Mouse (Mus musculus) stomach, embryonic 15.5 days (tissue): ENCODE results near the gene Srsf7. TPM values are rescaled to one million over a fixed set of nuclear protein-coding genes. Genes with fewer than 3 reads are reported as not detected.
"Not testable (repeated sequence)": the region's sequence is repeated elsewhere in the genome, so short reads cannot be mapped to it uniquely, and the experiment has no call there.

ENCODE experiments used
- ATAC-seq: fragments of 200-750 bp; cut with Nextera tagmentation; 2 replicates; pipeline ENCODE4 v1.8.0; 2017; ENCODE audit warnings: low read depth, moderate number of reproducible peaks, moderate TSS enrichment; ENCODE audit not compliant: insufficient read depth, low FRiP score
- H3K27ac ChIP-seq: fragments of 300-500 bp; sonication (generic); 2 replicates; pipeline ENCODE4 v1.5.1; 2015; ENCODE audit warnings: mild to moderate bottlenecking, inconsistent platforms
- H3K27me3 ChIP-seq: fragments of 300-500 bp; sonication (generic); replicated peaks from 2 replicates; pipeline ENCODE4 v1.6.1; 2015; ENCODE audit warnings: inconsistent platforms
- H3K36me3 ChIP-seq: fragments of 300-500 bp; sonication (generic); 2 replicates; pipeline ENCODE4 v1.6.1; 2015; ENCODE audit warnings: inconsistent platforms
- H3K4me1 ChIP-seq: fragments of 300-500 bp; sonication (generic); 2 replicates; pipeline ENCODE4 v1.6.1; 2015; ENCODE audit warnings: inconsistent platforms
- H3K4me2 ChIP-seq: fragments of 300-500 bp; sonication (generic); 2 replicates; pipeline ENCODE4 v1.6.1; 2015; ENCODE audit warnings: mild to moderate bottlenecking, inconsistent platforms
- H3K4me3 ChIP-seq: fragments of 300-500 bp; sonication (generic); replicated peaks from 2 replicates; pipeline ENCODE4 v1.5.1; 2015; ENCODE audit warnings: inconsistent platforms
- H3K9ac ChIP-seq: fragments of 300-500 bp; sonication (generic); 2 replicates; pipeline ENCODE4 v1.6.1; 2015; ENCODE audit warnings: inconsistent platforms
- H3K9me3 ChIP-seq: fragments of 300-500 bp; sonication (generic); 2 replicates; pipeline ENCODE4 v1.6.1; 2016; ENCODE audit warnings: inconsistent platforms
- WGBS: fragments of 180-500 bp; shearing (Covaris S2); methylation state at CpG from one replicate; pipeline ENCODE4 v1.1.7; 2015; 5-methylcytosine and 5-hydroxymethylcytosine counted together
- polyA plus RNA-seq: library from polyadenylated mRNA; unstranded; fragments of >200 nt; fragmentation: Nextera tagmentation; extraction: Ambion mirVana; gene quantifications from 2 replicates; pipeline ENCODE4 v1.2.1, GENCODE M21; 2015

The Srsf7 gene
- polyA plus RNA-seq, 1 experiment from 2014 or later = 497 TPM

GRCm38 (mm10) chr17:80229396-80229795 lies 22.3 kb upstream of the Srsf7 start:
- 66% methylated on average over 2 of the region's 2 CpGs for WGBS
- no peak overlapping the region for H3K4me3 ChIP-seq
- H3K9me3 ChIP-seq = no peaks in the 10 kb centered on the region
- H3K4me2 ChIP-seq = no peak overlapping the region
- H3K27me3 ChIP-seq = no peaks in the 10 kb centered on the region
- peak; percentile 13; the same call in 1 of the 2 replicates for ATAC-seq
- H3K27ac ChIP-seq = 0 out of 2 replicates have a peak overlapping the region, but pooled peaks have one; percentile 2
- no peak overlapping the region for H3K9ac ChIP-seq
- H3K36me3 ChIP-seq = no peaks in the 10 kb centered on the region
- H3K4me1 ChIP-seq = 0 out of 2 replicates have a peak, but pooled peaks cover 3% of the 10 kb centered on the region

- peak overlapping the region; percentile 61 for H3K4me3 ChIP-seq
- not testable (repeated sequence) for ATAC-seq, H3K9ac ChIP-seq, H3K9me3 ChIP-seq, H3K36me3 ChIP-seq, H3K27me3 ChIP-seq, H3K4me1 ChIP-seq
- WGBS = 50% methylated on average over 5 of the region's 5 CpGs
- H3K4me2 ChIP-seq = peak overlapping the region; percentile 72
- H3K27ac ChIP-seq = peak overlapping the region; percentile 89
These were observed 18.0 kb upstream of the Srsf7 start for GRCm38 (mm10) chr17:80225142-80225541.

GRCm38 (mm10) chr17:80224326-80225116 lies 17.4 kb upstream of the Srsf7 start, which contains the start of gene Gemin6:
TSS of gene Gemin6 (plus strand) at chr17:80224441.
- peak within 1 kb of the TSS; percentile 72 for H3K4me2 ChIP-seq
- WGBS = under 1% methylated on average over 33 of the region's 33 CpGs
- peak; percentile 97 for ATAC-seq
- H3K4me3 ChIP-seq = peak within 1 kb of the TSS; percentile 61
- H3K9ac ChIP-seq = peak within 1 kb of the TSS; percentile 49; the same call in 1 of the 2 replicates
- H3K4me1 ChIP-seq = 0 out of 2 replicates have a peak, but pooled peaks cover 3% of the 10 kb centered on the region
- H3K9me3 ChIP-seq = no peaks in the 10 kb centered on the region
- H3K27ac ChIP-seq = peak within 1 kb of the TSS; percentile 89
- no peaks in the 10 kb centered on the region for H3K27me3 ChIP-seq
- no peaks in the 10 kb centered on the region for H3K36me3 ChIP-seq

GRCm38 (mm10) chr17:80223829-80224228 lies 16.7 kb upstream of the Srsf7 start:
- Histone ChIP-seq H3K9me3 (no peaks in the 10 kb centered on the region), H3K27ac (peak overlapping the region; percentile 89)
- 8% methylated on average over 9 of the region's 9 CpGs for WGBS

GRCm38 (mm10) chr17:80221890-80222628 lies 15.0 kb upstream of the Srsf7 start:
- Histone ChIP-seq H3K9me3 (no peaks in the 10 kb centered on the region), H3K27me3 (no peaks in the 10 kb centered on the region), H3K27ac (no peak overlapping the region), H3K9ac (no peak overlapping the region), H3K4me3 (no peak overlapping the region), H3K36me3 (no peaks in the 10 kb centered on the region), H3K4me2 (no peak overlapping the region), H3K4me1 (0 out of 2 replicates have a peak, but pooled peaks cover 3% of the 10 kb centered on the region)
- no peak for ATAC-seq
- WGBS = 71% methylated on average over 3 of the region's 3 CpGs

More at GRCm38 (mm10) chr17:80223829-80224228, 16.7 kb upstream of the Srsf7 start:
- Histone ChIP-seq H3K27me3 (no peaks in the 10 kb centered on the region), H3K4me3 (peak overlapping the region; percentile 61), H3K36me3 (no peaks in the 10 kb centered on the region), H3K4me2 (peak overlapping the region; percentile 72), H3K9ac (no peak overlapping the region), H3K4me1 (0 out of 2 replicates have a peak, but pooled peaks cover 3% of the 10 kb centered on the region)
- peak; percentile 34; the same call in 1 of the 2 replicates for ATAC-seq

GRCm38 (mm10) chr17:80221202-80221601 lies 14.1 kb upstream of the Srsf7 start:
- ATAC-seq = no peak
- Histone ChIP-seq H3K9me3 (no peaks in the 10 kb centered on the region), H3K4me1 (0 out of 2 replicates have a peak, but pooled peaks cover 3% of the 10 kb centered on the region), H3K4me3 (no peak overlapping the region), H3K4me2 (no peak overlapping the region), H3K36me3 (no peaks in the 10 kb centered on the region), H3K9ac (no peak overlapping the region), H3K27me3 (no peaks in the 10 kb centered on the region), H3K27ac (no peak overlapping the region)
- 58% methylated on average over 9 of the region's 9 CpGs for WGBS

GRCm38 (mm10) chr17:80220131-80220530 lies 13.0 kb upstream of the Srsf7 start:
- no peak for ATAC-seq
- Histone ChIP-seq H3K4me3 (no peak overlapping the region), H3K27me3 (no peaks in the 10 kb centered on the region), H3K36me3 (no peaks in the 10 kb centered on the region), H3K4me1 (no peaks in the 10 kb centered on the region), H3K27ac (no peak overlapping the region), H3K4me2 (no peak overlapping the region), H3K9me3 (no peaks in the 10 kb centered on the region), H3K9ac (no peak overlapping the region)
- 66% methylated on average over 2 of the region's 2 CpGs for WGBS

GRCm38 (mm10) chr17:80213998-80214397 lies 6.9 kb upstream of the Srsf7 start:
- 92% methylated on average over 4 of the region's 4 CpGs for WGBS
- ATAC-seq, H3K9ac ChIP-seq, H3K4me3 ChIP-seq, H3K36me3 ChIP-seq, H3K9me3 ChIP-seq, H3K4me1 ChIP-seq, H3K27me3 ChIP-seq, H3K27ac ChIP-seq, H3K4me2 ChIP-seq: not testable (repeated sequence)

- Histone ChIP-seq H3K27me3 (no peaks in the 10 kb centered on the region), H3K4me1 (no peaks in the 10 kb centered on the region), H3K9me3 (no peaks in the 10 kb centered on the region), H3K36me3 (peaks cover 19% of the 10 kb centered on the region), H3K4me2 (peak overlapping the region; percentile 84), H3K27ac (peak overlapping the region; percentile 98), H3K4me3 (peak overlapping the region; percentile 92), H3K9ac (peak overlapping the region; percentile 99)
- WGBS = under 1% methylated on average over 35 of the region's 36 CpGs
- ATAC-seq = peak; percentile 58; the same call in 1 of the 2 replicates
These were observed 821 bp downstream of the Srsf7 start for GRCm38 (mm10) chr17:80206301-80206670.

GRCm38 (mm10) chr17:80205657-80206056 lies 1.4 kb downstream of the Srsf7 start:
- H3K4me3 ChIP-seq = peak overlapping the region; percentile 92
- 0 out of 2 replicates have a peak overlapping the region, but pooled peaks have one; percentile 98 for H3K27ac ChIP-seq
- H3K36me3 ChIP-seq = peaks cover 19% of the 10 kb centered on the region
- no peaks in the 10 kb centered on the region for H3K27me3 ChIP-seq
- WGBS = 10% methylated on average over 5 of the region's 5 CpGs
- H3K9ac ChIP-seq = peak overlapping the region; percentile 99
- H3K9me3 ChIP-seq = no peaks in the 10 kb centered on the region
- H3K4me1 ChIP-seq = no peaks in the 10 kb centered on the region
- H3K4me2 ChIP-seq = peak overlapping the region; percentile 84
- no peak for ATAC-seq

- Histone ChIP-seq H3K9me3 (no peaks in the 10 kb centered on the region), H3K27ac (no peak overlapping the region), H3K36me3 (peaks cover 33% of the 10 kb centered on the region), H3K4me3 (no peak overlapping the region), H3K27me3 (no peaks in the 10 kb centered on the region), H3K4me2 (no peak overlapping the region), H3K4me1 (no peaks in the 10 kb centered on the region), H3K9ac (no peak overlapping the region)
- WGBS = 92% methylated on average over 3 of the region's 3 CpGs
- no peak for ATAC-seq
These were observed 7.8 kb downstream of the Srsf7 start for GRCm38 (mm10) chr17:80199160-80199778.
